Mouse (Mus musculus): ENCODE data around the gene Ddx1.
"Not testable (repeated sequence)": the region's sequence is repeated elsewhere in the genome, so short reads cannot be mapped to it uniquely, and the experiment has no call there.

Ddx1 gene

DNA sequence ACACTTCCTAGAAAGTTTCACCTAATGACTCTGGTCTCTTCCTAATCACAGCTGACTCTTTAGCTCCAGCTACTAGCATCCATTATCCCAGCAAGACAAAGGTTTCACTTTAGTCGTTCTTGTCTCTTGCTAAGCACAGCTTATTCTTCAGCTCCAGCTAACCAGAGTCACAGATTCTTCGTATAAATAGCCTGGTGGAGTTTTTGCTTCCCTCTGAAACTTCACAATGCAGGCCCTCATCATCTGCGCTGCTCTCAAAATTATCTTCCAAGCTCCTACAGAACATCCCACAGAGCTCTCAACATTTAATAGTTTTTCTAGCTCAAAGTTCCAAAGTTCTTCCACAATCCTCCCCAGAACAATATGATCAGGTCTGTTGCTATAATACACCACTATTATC, 43.3 kb downstream of the Ddx1 start:
- no peak for DNase-seq (ENCODE audit: low read depth, low spot score)

GRCm38 (mm10) chr12:13202322-13202721, 46.7 kb downstream of the Ddx1 start:
- no peak for DNase-seq (ENCODE audit: low read depth, low spot score)

- DNase-seq (ENCODE audit: low read depth, low spot score): no peak
Measured at GRCm38 (mm10) chr12:13200576-13200975, 48.4 kb downstream of the Ddx1 start.

DNA sequence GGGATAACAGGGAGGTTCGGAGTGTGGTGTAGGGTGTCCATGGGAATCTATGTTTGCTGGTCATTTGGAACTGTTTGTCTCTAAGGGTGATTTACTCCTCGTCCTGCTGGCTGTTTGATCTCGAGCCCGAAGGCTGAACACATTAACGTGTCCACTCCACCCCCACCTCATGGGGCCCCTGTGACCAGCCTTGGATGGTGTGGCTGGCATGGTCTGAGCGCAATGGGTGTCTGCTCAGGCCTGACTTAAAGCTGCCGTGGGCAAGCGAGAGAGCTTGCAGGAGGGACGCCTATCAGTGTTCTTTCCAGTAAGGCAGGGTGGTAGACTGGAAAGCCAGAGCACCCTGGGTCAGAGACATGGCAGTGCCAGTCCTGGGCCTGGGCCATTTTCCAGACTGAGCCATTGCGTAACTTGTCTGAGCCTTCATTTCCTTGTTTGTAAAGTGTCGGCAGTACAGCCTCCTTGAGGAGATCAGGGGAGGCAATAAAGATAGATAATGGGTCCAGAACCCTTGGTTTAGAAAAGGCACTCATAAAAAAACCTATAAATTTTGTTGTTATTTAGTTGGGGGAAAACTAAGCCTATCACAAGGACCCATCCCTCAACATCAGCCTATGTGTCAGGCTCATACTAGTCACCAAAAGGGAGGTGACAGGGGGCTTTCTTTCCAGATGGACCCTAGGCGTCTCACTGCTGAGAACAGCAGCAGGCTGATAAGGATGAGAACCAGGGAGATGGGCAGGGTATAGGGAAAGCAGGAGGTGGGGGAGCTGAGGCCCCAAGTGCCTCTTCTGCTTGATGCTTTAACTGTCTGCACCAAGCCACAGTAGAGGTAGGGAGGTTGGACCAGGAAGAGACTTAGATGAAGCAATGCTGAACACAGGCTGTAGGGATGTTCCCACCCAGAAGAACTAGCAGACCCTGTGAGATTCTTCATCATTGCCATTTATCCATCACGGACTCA, 49.4 kb downstream of the Ddx1 start:
- DNase-seq (ENCODE audit: low read depth, low spot score): no peak

DNA sequence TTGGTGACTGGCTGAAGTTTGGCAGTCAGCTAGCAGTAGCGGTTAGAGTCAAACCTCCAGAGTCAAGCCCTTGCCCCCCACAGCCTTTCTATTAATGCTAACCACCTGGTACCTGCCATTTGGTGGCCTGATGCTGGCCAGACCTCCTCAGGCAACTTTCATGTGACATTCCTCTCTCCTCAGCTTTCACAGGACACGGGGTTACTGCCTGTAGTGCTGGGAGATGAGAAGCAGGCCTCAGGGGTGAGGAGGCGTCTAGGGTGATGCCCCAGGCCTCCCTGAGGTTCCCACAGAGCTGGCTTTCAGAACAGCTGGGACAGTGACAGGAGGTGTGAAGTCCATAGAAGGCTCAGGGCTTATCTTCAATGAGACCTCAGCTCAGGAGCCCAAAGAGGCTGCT, 50.9 kb downstream of the Ddx1 start:
- DNase-seq (ENCODE audit: low read depth, low spot score): no peak

DNA sequence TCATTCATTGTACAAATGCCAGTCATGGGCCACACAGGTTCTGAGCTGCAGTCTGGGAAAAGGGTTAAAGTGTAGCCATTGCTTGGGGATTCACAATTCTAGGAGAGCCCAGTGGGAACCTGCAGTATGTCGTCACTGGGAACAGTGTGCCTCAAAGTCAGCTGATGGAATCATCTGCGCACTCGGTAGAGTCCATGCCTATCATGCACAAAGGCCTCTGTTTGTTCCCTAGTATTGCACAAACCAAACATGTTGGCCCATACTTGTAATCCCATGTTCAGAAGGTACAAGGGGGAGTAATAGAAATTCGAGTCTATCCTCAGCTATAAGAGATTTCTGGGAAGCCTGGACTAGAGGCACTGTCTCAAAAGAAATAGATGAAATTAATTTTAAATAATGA, 52.9 kb downstream of the Ddx1 start:
- DNase-seq (ENCODE audit: low read depth, low spot score): no peak

- DNase-seq (ENCODE audit: low read depth, low spot score): no peak
Measured at GRCm38 (mm10) chr12:13195506-13195905, 53.5 kb downstream of the Ddx1 start.

- no peak for DNase-seq (ENCODE audit: low read depth, low spot score)
Measured at GRCm38 (mm10) chr12:13188059-13188700, 60.8 kb downstream of the Ddx1 start.

DNA sequence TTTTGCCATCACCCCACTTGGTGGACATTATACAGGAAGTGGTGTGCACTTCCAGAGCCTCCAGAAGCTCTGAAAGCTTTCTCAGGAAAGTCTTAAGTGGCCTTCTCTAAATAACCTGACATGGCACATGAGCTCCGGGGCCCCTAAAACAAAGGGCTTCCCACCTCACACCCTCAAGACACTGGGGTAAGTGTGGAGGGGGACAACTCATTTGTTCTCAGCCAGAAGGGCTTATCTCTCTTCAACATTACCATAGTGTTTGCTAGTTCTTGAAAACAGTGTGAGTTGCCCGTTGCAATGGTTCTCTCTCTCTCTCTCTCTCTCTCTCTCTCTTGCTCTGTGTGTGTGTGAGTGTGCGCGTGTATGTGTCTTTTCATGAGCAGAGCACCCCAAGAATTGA, 62.8 kb downstream of the Ddx1 start:
- no peak for DNase-seq (ENCODE audit: low read depth, low spot score)

DNA sequence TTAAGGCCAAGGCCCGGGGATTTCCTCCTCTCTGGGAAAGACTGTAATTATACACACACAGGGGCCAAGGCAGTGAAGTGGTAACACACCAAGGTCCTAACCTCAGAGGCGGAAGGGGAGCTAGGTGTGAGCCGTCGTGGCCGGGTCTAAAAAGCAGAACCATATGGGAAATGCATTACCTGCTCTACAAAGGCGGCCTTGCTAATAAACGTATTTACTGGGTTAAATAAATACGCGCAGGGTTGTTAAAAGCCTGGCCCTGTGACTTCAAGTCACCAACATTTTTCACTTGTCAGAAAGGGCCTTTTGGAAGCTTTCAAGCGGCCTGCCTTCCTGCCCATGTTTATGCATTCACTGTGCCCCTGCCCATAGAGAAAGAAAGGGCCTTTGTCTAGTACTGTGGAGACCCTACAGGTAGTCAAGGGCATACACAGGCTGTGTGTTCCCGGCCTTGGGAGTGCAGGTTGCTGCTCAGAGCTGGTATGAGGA, 64.1 kb downstream of the Ddx1 start:
- DNase-seq (ENCODE audit: low read depth, low spot score): no peak

DNA sequence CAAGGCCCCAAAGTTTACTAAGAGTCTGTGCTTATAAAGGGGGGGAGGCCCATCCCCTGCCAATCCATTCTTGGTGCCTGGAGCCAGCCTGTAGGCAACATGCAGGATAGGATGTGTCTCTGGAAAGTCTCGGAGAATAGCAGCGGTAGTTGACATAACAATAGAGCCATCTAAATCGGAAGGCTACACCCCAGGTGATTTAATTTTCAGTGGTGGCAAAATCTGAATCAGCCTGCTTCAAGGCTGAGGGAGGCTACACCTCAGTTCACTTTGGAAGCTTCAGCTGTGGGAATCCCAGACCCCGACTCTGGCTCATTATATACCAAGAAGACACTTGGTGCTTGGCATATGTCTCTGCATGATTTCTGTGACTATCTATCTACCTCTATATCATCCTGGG, 64.9 kb downstream of the Ddx1 start:
- DNase-seq (ENCODE audit: low read depth, low spot score): not testable (repeated sequence)

- no peak for DNase-seq (ENCODE audit: low read depth, low spot score)
Measured at GRCm38 (mm10) chr12:13182220-13182619, 66.8 kb downstream of the Ddx1 start.

DNA sequence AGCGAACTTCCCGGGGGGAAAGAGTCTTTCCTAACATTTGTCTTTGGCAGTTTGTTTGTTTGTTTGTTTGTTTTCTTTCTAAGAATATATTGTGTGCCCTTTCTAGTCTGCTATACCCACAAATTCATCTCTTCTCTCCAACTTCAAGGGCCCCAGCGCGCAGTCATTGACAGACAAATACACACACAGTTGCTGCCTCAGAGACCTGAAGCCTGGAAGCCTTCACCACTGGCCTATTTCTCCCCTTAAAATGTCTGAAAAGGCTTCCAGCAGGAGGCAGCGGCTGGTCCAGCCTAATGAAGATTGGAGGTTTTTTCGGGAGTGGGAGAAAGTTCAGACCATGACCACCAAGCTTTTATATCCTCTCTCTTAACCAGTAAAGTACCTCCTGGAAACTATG, 67.3 kb downstream of the Ddx1 start:
- no peak for DNase-seq (ENCODE audit: low read depth, low spot score)

DNA sequence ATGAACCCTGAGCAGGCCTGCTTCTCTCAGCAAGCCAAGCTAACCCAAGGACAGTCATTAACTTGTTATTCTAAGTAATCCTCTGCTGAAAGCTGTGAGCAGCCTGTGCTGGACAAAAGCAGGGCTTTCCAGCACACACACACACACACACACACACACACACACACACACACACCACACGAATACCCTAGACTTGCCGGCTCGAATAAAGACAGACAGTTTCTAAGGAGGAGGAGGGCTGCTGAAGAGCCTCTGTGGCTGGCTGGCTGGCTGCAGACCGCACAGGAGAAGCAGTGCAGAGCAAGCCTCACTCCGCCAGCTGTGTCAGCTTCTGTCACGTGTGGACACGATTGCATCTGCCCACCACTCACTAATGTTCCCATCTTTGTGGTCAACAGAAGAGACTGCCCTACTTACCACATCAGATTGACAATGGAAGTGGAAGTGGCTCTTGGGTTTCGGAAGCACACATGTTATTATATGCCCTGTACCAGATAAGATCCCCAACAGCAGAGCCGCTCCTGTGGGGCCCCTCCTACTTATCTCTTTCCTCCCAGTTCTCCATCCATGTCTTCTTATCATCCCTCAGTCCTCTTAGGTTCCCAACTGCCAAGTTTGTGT, 68.2 kb downstream of the Ddx1 start:
- DNase-seq (ENCODE audit: low read depth, low spot score): no peak

GRCm38 (mm10) chr12:13180332-13180714, 68.7 kb downstream of the Ddx1 start:
- no peak for DNase-seq (ENCODE audit: low read depth, low spot score)

- DNase-seq (ENCODE audit: low read depth, low spot score): no peak
Measured at GRCm38 (mm10) chr12:13177606-13178005, 71.4 kb downstream of the Ddx1 start.

- DNase-seq (ENCODE audit: low read depth, low spot score): peak; percentile 65
Measured at GRCm38 (mm10) chr12:13176927-13177326, 72.1 kb downstream of the Ddx1 start.

DNA sequence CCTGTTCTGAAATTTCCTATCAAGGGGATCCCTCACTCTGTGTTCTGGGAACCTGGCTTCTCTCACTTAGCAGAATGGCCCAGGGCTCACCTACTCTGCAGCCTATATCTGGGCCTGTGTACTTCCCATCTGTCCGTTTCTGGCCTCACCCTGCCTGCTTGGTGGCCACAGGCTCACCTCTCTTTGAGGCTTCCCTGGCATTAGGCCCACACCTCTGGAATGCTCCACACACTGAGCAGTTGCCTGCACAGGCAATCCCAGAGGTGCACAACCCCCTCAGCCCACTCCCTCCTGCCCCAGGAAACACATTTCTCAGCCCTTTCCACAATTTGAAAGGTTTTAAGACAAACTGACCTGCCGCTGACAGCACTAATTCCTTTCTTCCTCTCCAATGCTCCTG, 72.9 kb downstream of the Ddx1 start:
- DNase-seq (ENCODE audit: low read depth, low spot score): no peak

GRCm38 (mm10) chr12:13174022-13174421, 75.0 kb downstream of the Ddx1 start:
- no peak for DNase-seq (ENCODE audit: low read depth, low spot score)

GRCm38 (mm10) chr12:13168073-13168472, 80.9 kb downstream of the Ddx1 start:
- DNase-seq (ENCODE audit: low read depth, low spot score): no peak

- peak; percentile 80 for DNase-seq (ENCODE audit: low read depth, low spot score)
Measured at GRCm38 (mm10) chr12:13167116-13167515, 81.9 kb downstream of the Ddx1 start.

Data from telencephalon, adult 2 months (tissue).